Mouse (Mus musculus) CD4-positive naive resting alpha-beta T cell, adult 57 days (primary cell): ENCODE data around the gene Iqcf5. TPM values are rescaled to one million over a fixed set of nuclear protein-coding genes. Genes with fewer than 3 reads are reported as not detected.

ENCODE experiments used
- total RNA-seq: library from RNA; stranded (reverse); gene quantifications from one replicate; pipeline ENCODE4 v1.2.4, GENCODE M21; 2023

The Iqcf5 gene
- total RNA-seq, result not detected

GRCm38 (mm10) chr9:106514273-106514672, at the start of gene Iqcf5:
Iqcf5 (plus strand) TSS chr9:106514573.

GRCm38 (mm10) chr9:106465571-106466200, 48.7 kb upstream of the Iqcf5 start, which contains the start of gene Gpr62:
Gpr62 (minus strand) TSS chr9:106465938.

GRCm38 (mm10) chr9:106475663-106476001, 38.7 kb upstream of the Iqcf5 start, which contains the start of gene Rrp9:
Rrp9 (plus strand) TSS chr9:106475963.

DNA sequence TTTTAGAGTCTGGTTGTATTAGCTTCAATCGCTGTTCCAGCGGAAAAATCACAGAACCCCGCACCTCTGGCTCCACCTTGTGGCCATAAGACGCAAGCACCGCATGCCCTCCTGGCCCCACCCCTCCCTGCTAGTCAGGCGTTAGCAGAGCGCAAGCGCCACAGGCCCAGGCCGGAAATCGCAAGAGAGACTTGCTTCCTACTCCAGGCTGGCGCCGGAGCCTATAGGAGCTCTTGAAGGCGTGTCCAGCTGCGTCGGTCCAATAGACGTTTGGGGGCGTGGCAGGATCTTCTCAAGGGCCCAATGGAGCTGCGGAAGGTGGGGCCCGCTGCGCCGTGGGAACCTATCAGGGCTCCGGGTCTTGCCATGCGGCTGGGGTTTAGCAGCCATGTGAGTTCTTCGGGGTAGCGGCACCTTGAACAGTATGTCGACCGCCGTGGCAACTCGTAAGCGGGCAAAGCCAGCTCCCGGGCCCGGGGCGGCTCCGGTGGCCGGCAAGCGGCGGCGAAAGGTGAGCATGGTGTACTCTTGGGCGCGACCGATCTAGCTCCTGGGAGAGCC, 37.4 kb upstream of the Iqcf5 start, which contains the start of gene Parp3:
TSS of gene Parp3 (minus strand) at position 26 of the 561 bp plus-strand sequence.

DNA sequence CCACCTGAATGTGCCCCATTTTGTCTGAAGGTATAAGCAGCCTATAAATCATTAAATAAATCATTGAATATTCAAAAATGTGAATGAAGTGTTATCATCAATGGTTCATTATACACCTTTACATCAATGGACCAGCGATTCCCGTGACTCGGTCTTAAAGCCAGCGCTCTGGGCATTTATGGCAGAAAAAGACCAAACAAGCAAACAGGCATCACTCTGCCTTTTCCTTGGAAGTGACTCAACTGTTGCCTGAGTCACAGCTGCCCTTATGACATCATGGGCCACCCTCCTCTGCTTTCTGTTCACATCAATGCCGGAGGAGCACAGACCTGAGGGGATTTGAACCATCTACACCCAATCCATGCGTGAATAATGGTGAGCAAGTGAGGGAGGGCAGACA, 14.7 kb upstream of the Iqcf5 start, which contains the start of gene Iqcf1:
TSS of gene Iqcf1 (plus strand) at position 301 of the 400 bp plus-strand sequence.

DNA sequence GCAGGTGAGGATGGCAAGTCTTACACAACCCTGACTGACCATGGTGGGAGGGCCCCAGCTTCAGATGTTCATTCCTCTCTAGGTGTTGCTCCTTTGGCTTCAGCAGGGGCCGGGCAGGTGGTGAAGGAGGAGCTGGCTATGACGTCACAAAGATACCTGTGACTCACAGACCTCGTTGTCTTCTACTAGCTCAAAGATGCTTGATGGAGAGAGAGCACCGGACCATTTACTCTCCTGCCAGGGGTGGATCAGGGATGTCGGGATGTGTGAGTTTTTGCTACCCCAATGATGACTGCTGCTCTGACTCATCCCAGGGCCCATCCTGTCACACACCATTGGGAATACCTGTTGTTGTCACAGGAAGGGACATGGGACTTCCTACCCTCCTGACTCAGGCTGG, 47.2 kb downstream of the Iqcf5 start, which contains the start of gene Iqcf3:
TSS of gene Iqcf3 (minus strand) at position 101 of the 400 bp plus-strand sequence.

Other genes starting within 250 kb of the Iqcf5 start
- 5.4 TPM for gene Poc1a, start 233.5 kb upstream of the Iqcf5 start, total RNA-seq
- 39.1 TPM for gene Dusp7, start 145.9 kb upstream of the Iqcf5 start, total RNA-seq
- 901 TPM for gene Rpl29, start 85.1 kb upstream of the Iqcf5 start, total RNA-seq
- gene Acy1, start 76.3 kb upstream of the Iqcf5 start, total RNA-seq, result 14.5 TPM
- 4.7 TPM for gene Abhd14b, start 67.1 kb upstream of the Iqcf5 start, total RNA-seq
- 10.3 TPM for gene Abhd14a, start 66.9 kb upstream of the Iqcf5 start, total RNA-seq
- 7.9 TPM for gene Pcbp4, start 61.3 kb upstream of the Iqcf5 start, total RNA-seq
- 0.30 TPM for gene Gpr62, start 48.6 kb upstream of the Iqcf5 start, total RNA-seq
- gene Rrp9, start 38.6 kb upstream of the Iqcf5 start, total RNA-seq, result 89.6 TPM
- gene Parp3, start 37.6 kb upstream of the Iqcf5 start, total RNA-seq, result 45.1 TPM
- not detected for gene Iqcf1, start 14.6 kb upstream of the Iqcf5 start, total RNA-seq
- gene Iqcf3, start 47.1 kb downstream of the Iqcf5 start, total RNA-seq, result not detected
- not detected for gene Iqcf4, start 56.4 kb downstream of the Iqcf5 start, total RNA-seq
- not detected for gene Iqcf6, start 112.0 kb downstream of the Iqcf5 start, total RNA-seq
- 0.53 TPM for gene Grm2, start 141.5 kb downstream of the Iqcf5 start, total RNA-seq
- 73.4 TPM for gene Tex264, start 171.4 kb downstream of the Iqcf5 start, total RNA-seq